Mouse (Mus musculus) cerebellum, adult 8-10 months (tissue): Measurements from ENCODE around the gene Aldoart2.
"Not testable (repeated sequence)": the region's sequence is repeated elsewhere in the genome, so short reads cannot be mapped to it uniquely, and the experiment has no call there.

ENCODE experiments used
- DNase-seq: peaks from one replicate; pipeline ENCODE4 v3.0.0; 2022

Gene Aldoart2

DNA sequence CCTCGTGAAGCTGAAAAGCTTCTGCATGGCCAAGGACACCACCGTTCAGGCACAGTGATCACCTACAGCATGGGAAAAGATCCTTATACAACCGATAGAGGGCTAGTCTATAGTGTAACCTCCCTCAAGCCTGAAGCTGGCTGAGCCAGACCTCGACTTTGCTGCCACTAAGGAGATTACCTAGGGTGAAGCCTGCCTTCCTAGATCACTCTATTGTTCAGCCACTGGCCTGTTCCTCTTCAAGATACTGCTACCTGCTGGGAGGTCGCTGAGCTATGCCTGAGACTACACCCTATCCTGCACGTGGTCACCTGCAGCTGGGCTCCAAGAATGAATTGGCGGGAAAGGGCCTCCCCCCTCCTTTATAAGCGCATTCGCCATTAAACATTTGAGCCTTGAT lies 21.9 kb downstream of the Aldoart2 start:
- DNase-seq: not testable (repeated sequence)

DNA sequence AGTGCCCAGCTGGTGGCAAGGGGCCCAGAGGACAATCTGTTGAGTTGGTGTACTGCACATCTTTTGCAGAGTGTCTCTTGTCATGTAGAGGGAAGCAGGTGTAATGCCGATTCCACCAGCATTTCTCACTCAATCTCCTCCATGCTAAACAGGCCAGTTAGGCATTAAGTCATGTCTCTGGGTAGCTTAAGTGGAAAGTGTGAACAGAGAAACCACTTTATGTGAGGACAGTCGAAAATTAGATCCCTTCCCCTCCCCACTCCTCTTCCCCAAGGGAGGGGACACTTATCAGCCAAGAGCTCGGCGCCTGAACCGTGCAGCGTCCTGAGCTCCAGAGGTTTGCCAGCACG lies 33.5 kb downstream of the Aldoart2 start:
- no peak for DNase-seq

DNA sequence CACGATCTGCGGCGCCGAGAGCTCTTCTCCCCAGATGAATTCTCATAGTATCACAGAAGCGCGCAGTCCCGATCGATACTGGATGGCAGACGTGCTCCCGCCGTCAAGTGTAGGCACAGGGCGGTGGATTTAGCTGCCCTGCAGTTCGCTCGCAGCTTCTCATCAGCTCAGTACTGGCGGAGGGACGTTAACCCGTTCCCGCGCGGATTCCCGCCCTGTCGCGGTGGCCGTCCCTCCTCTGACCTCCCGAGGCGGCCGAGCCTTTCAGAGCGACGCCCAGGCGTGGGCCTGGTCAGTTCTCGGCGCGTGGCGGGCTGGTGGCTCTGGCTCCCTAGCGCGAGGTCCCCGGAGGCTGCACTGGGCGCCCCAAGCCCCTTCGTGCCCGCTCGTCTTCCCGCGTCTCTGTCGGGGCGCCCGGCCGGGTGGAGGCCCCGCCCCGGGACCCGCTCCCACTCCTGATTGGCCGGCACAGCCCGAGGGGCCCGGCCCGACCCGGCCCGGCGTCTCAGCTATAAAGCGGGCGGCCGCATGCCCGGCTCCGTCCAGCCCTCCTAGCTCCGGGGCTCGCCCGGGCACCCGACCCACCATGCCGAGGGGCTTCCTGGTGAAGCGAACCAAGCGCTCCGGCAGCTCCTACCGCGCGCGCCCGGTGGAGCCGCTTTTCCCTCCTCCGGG lies 34.0 kb downstream of the Aldoart2 start, which contains the start of gene Insm2:
Gene Insm2, plus strand, starts transcription at position 541 of the 675 bp plus-strand sequence.
- no peak for DNase-seq

DNA sequence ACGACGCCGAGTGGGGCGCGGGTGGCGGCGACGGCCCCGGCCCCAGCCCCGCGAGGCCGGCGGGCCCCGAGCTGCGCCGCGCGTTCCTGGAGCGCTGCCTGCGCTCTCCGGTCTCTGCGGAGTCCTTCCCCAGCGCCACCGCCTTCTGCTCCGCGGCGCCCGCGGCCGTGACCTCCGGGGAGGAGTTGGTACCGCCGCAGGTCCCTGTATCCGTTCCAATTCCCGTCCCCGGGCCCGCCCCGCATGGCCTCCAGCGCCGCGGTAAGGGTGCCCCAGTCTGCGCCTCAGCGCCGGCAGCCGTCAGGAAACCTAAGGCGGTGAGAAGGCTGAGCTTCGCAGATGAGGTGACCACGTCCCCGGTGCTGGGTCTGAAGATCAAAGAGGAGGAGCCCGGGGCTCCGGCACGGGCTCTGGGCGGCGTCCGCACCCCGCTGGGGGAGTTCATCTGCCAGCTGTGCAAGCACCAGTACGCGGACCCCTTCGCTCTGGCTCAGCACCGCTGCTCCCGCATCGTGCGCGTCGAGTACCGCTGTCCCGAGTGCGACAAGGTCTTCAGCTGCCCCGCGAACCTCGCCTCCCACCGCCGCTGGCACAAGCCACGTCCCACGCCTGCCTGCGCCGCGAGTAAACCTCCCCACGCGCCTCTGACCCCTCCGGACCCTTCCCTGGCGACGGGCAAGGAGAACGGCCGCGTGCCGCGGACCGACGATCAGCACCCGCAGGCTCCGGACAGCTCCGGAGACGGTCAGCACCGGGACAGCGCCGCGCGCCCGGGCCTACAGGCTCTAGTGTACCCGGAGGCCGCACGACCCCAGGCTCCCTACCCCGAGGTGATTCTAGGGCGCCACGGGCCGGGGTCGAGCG lies 34.8 kb downstream of the Aldoart2 start:
- DNase-seq: peak; percentile 3

DNA sequence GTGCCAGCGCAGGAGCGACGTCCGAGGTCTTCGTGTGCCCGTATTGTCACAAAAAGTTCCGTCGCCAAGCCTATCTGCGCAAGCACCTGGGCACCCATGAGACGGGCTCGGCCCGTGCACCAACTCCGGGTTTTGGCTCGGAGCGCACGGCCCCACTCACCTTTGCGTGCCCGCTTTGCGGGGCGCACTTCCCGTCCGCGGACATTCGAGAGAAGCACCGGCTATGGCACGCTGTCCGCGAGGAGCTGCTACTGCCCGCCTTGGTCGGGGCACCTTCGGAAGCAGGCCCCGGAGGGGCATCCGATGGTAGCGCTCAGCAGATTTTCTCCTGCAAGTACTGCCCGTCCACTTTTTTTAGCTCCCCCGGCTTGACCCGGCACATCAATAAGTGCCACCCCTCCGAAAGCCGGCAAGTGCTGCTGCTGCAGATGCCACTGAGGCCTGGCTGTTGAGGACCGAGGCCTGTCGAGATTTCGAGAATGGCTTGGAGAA lies 35.5 kb downstream of the Aldoart2 start:
- DNase-seq: peak; percentile 7

DNA sequence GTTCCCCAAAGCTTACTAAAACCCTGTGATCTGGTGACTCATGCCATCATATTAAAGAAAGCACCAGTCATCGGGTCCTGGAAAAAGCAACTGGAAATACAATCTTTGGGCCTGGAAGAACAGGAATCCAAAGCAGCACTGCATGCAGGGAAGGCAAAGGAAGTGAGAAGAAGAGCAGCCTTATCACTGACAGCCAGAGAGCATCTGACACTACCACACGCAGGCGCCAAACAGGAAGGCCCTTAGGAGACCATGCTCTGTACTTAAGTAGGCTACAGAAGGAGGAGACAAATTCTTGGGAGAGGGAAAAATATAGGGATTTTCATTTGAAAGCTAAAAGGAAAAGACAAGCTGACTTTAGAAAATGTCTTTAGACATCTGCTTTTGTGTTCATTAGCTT lies 39.4 kb downstream of the Aldoart2 start:
- DNase-seq: no peak

DNA sequence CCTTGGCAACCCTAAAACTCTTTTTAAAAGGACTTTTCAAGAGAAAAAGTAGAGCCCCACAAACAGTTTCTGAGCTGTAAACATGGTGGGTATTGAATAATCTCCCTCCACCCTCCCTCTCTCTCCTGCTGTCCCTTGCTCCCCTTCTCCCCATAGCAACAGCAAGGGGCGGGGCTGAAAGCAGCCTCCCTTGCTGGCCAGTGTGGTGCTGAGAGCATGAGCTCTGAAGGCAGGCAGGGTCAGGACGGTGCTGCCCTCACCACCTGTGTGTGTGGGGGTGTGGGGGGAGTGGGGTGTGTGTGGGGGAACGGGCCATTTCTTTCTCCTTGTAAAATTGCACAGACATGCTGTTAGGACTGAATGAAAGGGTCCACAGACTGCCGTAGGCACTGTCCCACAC lies 42.9 kb downstream of the Aldoart2 start:
- DNase-seq: no peak

DNA sequence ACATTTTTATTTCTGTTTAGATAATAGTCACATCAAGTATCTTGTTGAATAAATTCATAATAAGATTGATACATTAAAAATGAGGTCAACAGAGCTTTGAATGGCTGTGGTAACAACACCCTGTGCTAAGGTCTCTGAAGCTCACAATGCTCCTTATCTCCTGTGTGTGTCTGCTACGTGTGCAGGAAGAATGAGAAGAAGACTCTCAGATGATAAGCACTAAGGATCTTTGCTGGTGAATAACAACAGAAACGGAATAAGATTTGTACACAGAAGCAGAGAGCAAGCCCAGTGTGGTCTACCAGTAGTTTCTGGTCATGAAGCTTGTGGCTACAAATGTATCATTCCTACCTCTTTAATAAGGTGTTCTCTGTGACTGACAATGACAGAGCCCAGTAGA lies 45.8 kb downstream of the Aldoart2 start:
- DNase-seq: no peak
